Mouse (Mus musculus): Measurements from ENCODE around the gene Exoc6. TPM values are rescaled to one million over a fixed set of nuclear protein-coding genes. Genes with fewer than 3 reads are reported as not detected.
A peak's percentile ranks its signal among the peaks of the same experiment; 100 is the strongest.

Exoc6 gene
- polyA plus RNA-seq, 1 experiment from 2014 or later: 13.7 TPM

GRCm38 (mm10) chr19:37698273-37699160, 148.3 kb downstream of the Exoc6 start:
- WGBS: 1% methylated on average over 63 of the region's 63 CpGs
- ATAC-seq (ENCODE audit: low read depth): no peak
- peaks cover 96% of the 10 kb centered on the region for H3K27me3 ChIP-seq (ENCODE audit: control insufficient read depth, insufficient read depth, low read depth, low read length)

GRCm38 (mm10) chr19:37699711-37700110, 149.5 kb downstream of the Exoc6 start:
- Histone ChIP-seq H3K4me2 (ENCODE audit: low read depth, low read length) (no peak overlapping the region), H3K4me3 (ENCODE audit: low read length) (no peak overlapping the region), H3K9me3 (ENCODE audit: control insufficient read depth, low read length) (no peaks in the 10 kb centered on the region), H3K36me3 (ENCODE audit: control insufficient read depth, insufficient read depth, low read length) (no peaks in the 10 kb centered on the region), H3K27me3 (ENCODE audit: control insufficient read depth, insufficient read depth, low read depth, low read length) (peaks cover 84% of the 10 kb centered on the region), H3K9ac (ENCODE audit: low read length) (no peak overlapping the region), H3K27ac (ENCODE audit: low read length) (no peak overlapping the region), H3K4me1 (replicated peaks; ENCODE audit: control insufficient read depth, insufficient read depth, low read length) (peaks cover 14% of the 10 kb centered on the region; the same call in 1 of the 2 replicates)
- no peak for ATAC-seq (ENCODE audit: low read depth)
- 21% methylated on average over 9 of the region's 9 CpGs for WGBS

More at GRCm38 (mm10) chr19:37698273-37699160, 148.3 kb downstream of the Exoc6 start:
- H3K27ac ChIP-seq (ENCODE audit: low read length): no peak overlapping the region
- no peaks in the 10 kb centered on the region for H3K36me3 ChIP-seq (ENCODE audit: control insufficient read depth, insufficient read depth, low read length)
- peak overlapping the region; percentile 39 for H3K4me3 ChIP-seq (ENCODE audit: low read length)
- no peak overlapping the region for H3K9ac ChIP-seq (ENCODE audit: low read length)
- peaks cover 14% of the 10 kb centered on the region; the same call in 1 of the 2 replicates for H3K4me1 ChIP-seq (replicated peaks; ENCODE audit: control insufficient read depth, insufficient read depth, low read length)
- H3K4me2 ChIP-seq (ENCODE audit: low read depth, low read length): peak overlapping the region; percentile 58
- no peaks in the 10 kb centered on the region for H3K9me3 ChIP-seq (ENCODE audit: control insufficient read depth, low read length)

- Histone ChIP-seq H3K27ac (ENCODE audit: low read length) (no peak overlapping the region), H3K27me3 (ENCODE audit: control insufficient read depth, insufficient read depth, low read depth, low read length) (peaks cover 55% of the 10 kb centered on the region), H3K4me3 (ENCODE audit: low read length) (no peak overlapping the region), H3K9me3 (ENCODE audit: control insufficient read depth, low read length) (no peaks in the 10 kb centered on the region), H3K4me2 (ENCODE audit: low read depth, low read length) (no peak overlapping the region), H3K9ac (ENCODE audit: low read length) (no peak overlapping the region), H3K4me1 (replicated peaks; ENCODE audit: control insufficient read depth, insufficient read depth, low read length) (peaks cover 7% of the 10 kb centered on the region; the same call in 1 of the 2 replicates), H3K36me3 (ENCODE audit: control insufficient read depth, insufficient read depth, low read length) (no peaks in the 10 kb centered on the region)
- no peak for ATAC-seq (ENCODE audit: low read depth)
- 39% methylated on average over 21 of the region's 21 CpGs for WGBS
Observed at GRCm38 (mm10) chr19:37702377-37703076, 152.3 kb downstream of the Exoc6 start.

- WGBS: 4% methylated on average over 3 of the region's 3 CpGs
- no peak overlapping the region for H3K27ac ChIP-seq (ENCODE audit: low read length)
- peak; percentile 26; the same call in 1 of the 2 replicates for ATAC-seq (ENCODE audit: low read depth)
- H3K4me2 ChIP-seq (ENCODE audit: low read depth, low read length): no peak overlapping the region
- peaks cover 41% of the 10 kb centered on the region for H3K27me3 ChIP-seq (ENCODE audit: control insufficient read depth, insufficient read depth, low read depth, low read length)
- no peak overlapping the region for H3K9ac ChIP-seq (ENCODE audit: low read length)
- no peak overlapping the region for H3K4me3 ChIP-seq (ENCODE audit: low read length)
- no peaks in the 10 kb centered on the region for H3K9me3 ChIP-seq (ENCODE audit: control insufficient read depth, low read length)
- no peaks in the 10 kb centered on the region for H3K4me1 ChIP-seq (replicated peaks; ENCODE audit: control insufficient read depth, insufficient read depth, low read length)
- H3K36me3 ChIP-seq (ENCODE audit: control insufficient read depth, insufficient read depth, low read length): no peaks in the 10 kb centered on the region
Observed at GRCm38 (mm10) chr19:37703902-37704509, 153.8 kb downstream of the Exoc6 start.

DNA sequence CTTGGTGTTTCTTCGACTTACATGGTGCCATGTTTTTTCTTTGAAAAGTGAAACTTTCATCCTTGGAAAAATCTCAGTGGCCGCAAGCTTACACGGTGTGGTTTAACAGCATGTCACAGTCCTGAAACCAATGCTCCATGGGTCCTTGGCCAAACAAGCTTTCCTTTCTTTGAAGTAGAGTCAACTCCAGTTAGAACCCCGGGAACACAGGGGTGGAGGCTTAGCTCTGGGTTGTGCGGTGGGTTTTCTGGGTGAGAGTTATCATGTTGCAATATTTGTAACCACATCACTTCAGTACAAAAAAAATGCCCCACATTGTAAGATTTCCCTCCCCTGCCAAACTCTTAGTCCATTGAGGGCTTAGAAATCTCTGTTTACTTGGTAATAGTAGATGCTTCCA, 155.5 kb downstream of the Exoc6 start:
- WGBS: 76% methylated on average over 5 of the region's 5 CpGs
- Histone ChIP-seq H3K9ac (ENCODE audit: low read length) (no peak overlapping the region), H3K9me3 (ENCODE audit: control insufficient read depth, low read length) (no peaks in the 10 kb centered on the region), H3K4me1 (replicated peaks; ENCODE audit: control insufficient read depth, insufficient read depth, low read length) (no peaks in the 10 kb centered on the region), H3K27ac (ENCODE audit: low read length) (no peak overlapping the region), H3K27me3 (ENCODE audit: control insufficient read depth, insufficient read depth, low read depth, low read length) (peaks cover 24% of the 10 kb centered on the region), H3K36me3 (ENCODE audit: control insufficient read depth, insufficient read depth, low read length) (no peaks in the 10 kb centered on the region), H3K4me2 (ENCODE audit: low read depth, low read length) (no peak overlapping the region), H3K4me3 (ENCODE audit: low read length) (no peak overlapping the region)
- ATAC-seq (ENCODE audit: low read depth): no peak

DNA sequence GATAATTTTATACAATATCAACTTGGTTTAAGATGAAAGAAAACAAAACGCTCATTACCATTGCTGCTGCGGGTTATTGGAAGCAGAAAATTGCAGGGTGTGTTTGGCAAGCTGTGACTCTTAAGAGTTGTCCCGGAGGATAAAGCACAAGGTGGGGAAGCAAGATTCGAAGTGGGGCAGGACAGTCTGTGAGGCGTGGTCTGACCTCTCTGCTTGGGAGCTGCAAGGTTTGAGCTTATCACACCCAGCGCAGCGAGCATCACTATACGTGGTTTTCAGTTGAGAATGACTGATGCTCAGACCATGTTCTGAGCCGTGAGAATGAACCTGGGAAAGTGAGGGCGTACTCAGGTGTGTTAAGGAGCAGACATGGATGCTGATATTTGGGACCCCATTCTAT, 164.5 kb downstream of the Exoc6 start:
- WGBS: 53% methylated on average over 10 of the region's 10 CpGs

DNA sequence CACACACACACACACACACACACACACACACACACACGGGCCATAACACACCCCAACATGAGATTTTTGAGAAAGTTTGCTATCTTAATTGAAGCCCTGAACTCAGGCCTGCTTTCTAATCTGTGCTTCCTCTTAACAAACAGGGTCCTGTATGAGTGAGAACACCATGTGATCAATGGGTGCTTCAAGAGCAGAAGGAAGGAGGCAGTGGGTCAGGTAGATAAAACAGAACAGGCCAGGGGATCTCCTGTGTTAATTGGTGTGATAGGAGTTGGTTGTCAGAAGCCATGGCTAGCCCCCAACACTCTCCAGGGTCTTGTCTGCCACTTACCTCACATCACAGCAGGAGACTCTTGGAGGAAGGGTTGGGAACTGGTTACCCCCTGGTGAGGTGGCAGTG, 165.8 kb downstream of the Exoc6 start:
- no peak overlapping the region for H3K4me2 ChIP-seq (ENCODE audit: low read depth, low read length)
- H3K4me1 ChIP-seq (replicated peaks; ENCODE audit: control insufficient read depth, insufficient read depth, low read length): no peaks in the 10 kb centered on the region
- H3K4me3 ChIP-seq (ENCODE audit: low read length): no peak overlapping the region
- no peak overlapping the region for H3K9ac ChIP-seq (ENCODE audit: low read length)
- WGBS: 38% methylated on average over 1 of the region's 1 CpGs
- H3K9me3 ChIP-seq (ENCODE audit: control insufficient read depth, low read length): no peaks in the 10 kb centered on the region
- H3K27me3 ChIP-seq (ENCODE audit: control insufficient read depth, insufficient read depth, low read depth, low read length): no peaks in the 10 kb centered on the region
- H3K36me3 ChIP-seq (ENCODE audit: control insufficient read depth, insufficient read depth, low read length): no peaks in the 10 kb centered on the region
- no peak overlapping the region for H3K27ac ChIP-seq (ENCODE audit: low read length)
- no peak for ATAC-seq (ENCODE audit: low read depth)

More for the DNA sequence above, 164.5 kb downstream of the Exoc6 start:
- Histone ChIP-seq H3K36me3 (ENCODE audit: control insufficient read depth, insufficient read depth, low read length) (no peaks in the 10 kb centered on the region), H3K27ac (ENCODE audit: low read length) (no peak overlapping the region), H3K4me3 (ENCODE audit: low read length) (no peak overlapping the region), H3K9ac (ENCODE audit: low read length) (no peak overlapping the region), H3K4me2 (ENCODE audit: low read depth, low read length) (no peak overlapping the region), H3K9me3 (ENCODE audit: control insufficient read depth, low read length) (no peaks in the 10 kb centered on the region), H3K27me3 (ENCODE audit: control insufficient read depth, insufficient read depth, low read depth, low read length) (no peaks in the 10 kb centered on the region), H3K4me1 (replicated peaks; ENCODE audit: control insufficient read depth, insufficient read depth, low read length) (no peaks in the 10 kb centered on the region)
- ATAC-seq (ENCODE audit: low read depth): no peak

GRCm38 (mm10) chr19:37716524-37717175, 166.4 kb downstream of the Exoc6 start:
- no peak for ATAC-seq (ENCODE audit: low read depth)
- Histone ChIP-seq H3K27ac (ENCODE audit: low read length) (no peak overlapping the region), H3K9me3 (ENCODE audit: control insufficient read depth, low read length) (no peaks in the 10 kb centered on the region), H3K4me2 (ENCODE audit: low read depth, low read length) (no peak overlapping the region), H3K36me3 (ENCODE audit: control insufficient read depth, insufficient read depth, low read length) (no peaks in the 10 kb centered on the region), H3K4me3 (ENCODE audit: low read length) (no peak overlapping the region), H3K4me1 (replicated peaks; ENCODE audit: control insufficient read depth, insufficient read depth, low read length) (no peaks in the 10 kb centered on the region), H3K9ac (ENCODE audit: low read length) (no peak overlapping the region), H3K27me3 (ENCODE audit: control insufficient read depth, insufficient read depth, low read depth, low read length) (no peaks in the 10 kb centered on the region)
- WGBS: 80% methylated on average over 12 of the region's 12 CpGs

All from lung, embryonic 16.5 days (tissue).